Mouse (Mus musculus): ENCODE data around the gene Grip2. TPM values are rescaled to one million over a fixed set of nuclear protein-coding genes. Genes with fewer than 3 reads are reported as not detected.

Gene Grip2
- total RNA-seq (2014; rRNA removed) = 14.6 and 19.2 TPM in 2 replicates
- 5.2 and 5.3 TPM in 2 replicates for polyA plus RNA-seq (2015; fragmentation: Nextera tagmentation; extraction: Ambion mirVana)

- Histone ChIP-seq H3K4me3 (ENCODE audit: low read length) (no peak within 1 kb of the TSS), H3K9me3 (ENCODE audit: low read length) (no peaks in the 10 kb centered on the region), H3K27ac (no peak within 1 kb of the TSS), H3K4me2 (ENCODE audit: low read depth, low read length) (no peak within 1 kb of the TSS), H3K36me3 (ENCODE audit: insufficient read depth, low read length) (no peaks in the 10 kb centered on the region), H3K27me3 (ENCODE audit: insufficient read depth, low read length) (no peaks in the 10 kb centered on the region), H3K9ac (replicated peaks; ENCODE audit: low read length) (no peak within 1 kb of the TSS), H3K4me1 (ENCODE audit: insufficient read depth, low read length) (no peaks in the 10 kb centered on the region)
- no peak for DNase-seq (ENCODE audit: low spot score)
- 42% methylated on average over 9 of the region's 11 CpGs for WGBS
- peak; percentile 62 for ATAC-seq
- TF ChIP-seq CTCF (IDR thresholded peaks at IDR 0.05; ENCODE audit: low read depth) = no peak
Observed at GRCm38 (mm10) chr6:91827016-91827570, at the start of gene Grip2. Grip2 (minus strand) TSS chr6:91827250.

GRCm38 (mm10) chr6:91872781-91873180 lies 45.7 kb upstream of the Grip2 start:
- TF ChIP-seq CTCF (IDR thresholded peaks at IDR 0.05; ENCODE audit: low read depth) = no peak
- DNase-seq (ENCODE audit: low spot score) (no peak), ATAC-seq (no peak)
- H3K27me3 ChIP-seq (ENCODE audit: insufficient read depth, low read length) = no peaks in the 10 kb centered on the region
- H3K9me3 ChIP-seq (ENCODE audit: low read length) = no peaks in the 10 kb centered on the region
- no peaks in the 10 kb centered on the region for H3K36me3 ChIP-seq (ENCODE audit: insufficient read depth, low read length)
- H3K9ac ChIP-seq (replicated peaks; ENCODE audit: low read length) = no peak overlapping the region
- H3K4me3 ChIP-seq (ENCODE audit: low read length) = no peak overlapping the region
- H3K27ac ChIP-seq = no peak overlapping the region
- H3K4me1 ChIP-seq (ENCODE audit: insufficient read depth, low read length) = no peaks in the 10 kb centered on the region
- H3K4me2 ChIP-seq (ENCODE audit: low read depth, low read length) = no peak overlapping the region
- 54% methylated on average over 2 of the region's 2 CpGs for WGBS

- Histone ChIP-seq H3K4me3 (ENCODE audit: low read length) (no peak overlapping the region), H3K9ac (replicated peaks; ENCODE audit: low read length) (no peak overlapping the region), H3K4me2 (ENCODE audit: low read depth, low read length) (no peak overlapping the region), H3K36me3 (ENCODE audit: insufficient read depth, low read length) (no peaks in the 10 kb centered on the region), H3K27me3 (ENCODE audit: insufficient read depth, low read length) (no peaks in the 10 kb centered on the region), H3K4me1 (ENCODE audit: insufficient read depth, low read length) (no peaks in the 10 kb centered on the region), H3K9me3 (ENCODE audit: low read length) (no peaks in the 10 kb centered on the region), H3K27ac (no peak overlapping the region)
- 90% methylated on average over 5 of the region's 5 CpGs for WGBS
- ATAC-seq (no peak), DNase-seq (ENCODE audit: low spot score) (no peak)
- no peak for TF ChIP-seq CTCF (IDR thresholded peaks at IDR 0.05; ENCODE audit: low read depth)
Observed at GRCm38 (mm10) chr6:91868091-91868490, 41.0 kb upstream of the Grip2 start.

- Histone ChIP-seq H3K9me3 (ENCODE audit: low read length) (0 out of 2 replicates have a peak, but pooled peaks cover under 1% of the 10 kb centered on the region), H3K9ac (replicated peaks; ENCODE audit: low read length) (no peak overlapping the region), H3K4me1 (ENCODE audit: insufficient read depth, low read length) (no peaks in the 10 kb centered on the region), H3K4me3 (ENCODE audit: low read length) (no peak overlapping the region), H3K36me3 (ENCODE audit: insufficient read depth, low read length) (no peaks in the 10 kb centered on the region), H3K4me2 (ENCODE audit: low read depth, low read length) (no peak overlapping the region), H3K27me3 (ENCODE audit: insufficient read depth, low read length) (no peaks in the 10 kb centered on the region), H3K27ac (no peak overlapping the region)
- no peak for ATAC-seq
- no peak for TF ChIP-seq CTCF (IDR thresholded peaks at IDR 0.05; ENCODE audit: low read depth)
- 83% methylated on average over 11 of the region's 11 CpGs for WGBS
- no peak for DNase-seq (ENCODE audit: low spot score)
Observed at GRCm38 (mm10) chr6:91865601-91866000, 38.6 kb upstream of the Grip2 start.

- H3K36me3 ChIP-seq (ENCODE audit: insufficient read depth, low read length) = no peaks in the 10 kb centered on the region
- H3K9me3 ChIP-seq (ENCODE audit: low read length) = 0 out of 2 replicates have a peak, but pooled peaks cover 3% of the 10 kb centered on the region
- no peak for DNase-seq (ENCODE audit: low spot score)
- H3K27ac ChIP-seq = no peak overlapping the region
- H3K4me3 ChIP-seq (ENCODE audit: low read length) = no peak overlapping the region
- TF ChIP-seq CTCF (IDR thresholded peaks at IDR 0.05; ENCODE audit: low read depth) = no peak
- no peak overlapping the region for H3K9ac ChIP-seq (replicated peaks; ENCODE audit: low read length)
- H3K4me1 ChIP-seq (ENCODE audit: insufficient read depth, low read length) = no peaks in the 10 kb centered on the region
- no peaks in the 10 kb centered on the region for H3K27me3 ChIP-seq (ENCODE audit: insufficient read depth, low read length)
- ATAC-seq = no peak
- 76% methylated on average over 5 of the region's 5 CpGs for WGBS
- no peak overlapping the region for H3K4me2 ChIP-seq (ENCODE audit: low read depth, low read length)
Observed at GRCm38 (mm10) chr6:91864595-91864994, 37.5 kb upstream of the Grip2 start.

GRCm38 (mm10) chr6:91862848-91863247 lies 35.8 kb upstream of the Grip2 start:
- Histone ChIP-seq H3K36me3 (ENCODE audit: insufficient read depth, low read length) (no peaks in the 10 kb centered on the region), H3K4me3 (ENCODE audit: low read length) (no peak overlapping the region), H3K27me3 (ENCODE audit: insufficient read depth, low read length) (no peaks in the 10 kb centered on the region), H3K27ac (no peak overlapping the region), H3K4me2 (ENCODE audit: low read depth, low read length) (no peak overlapping the region), H3K9me3 (ENCODE audit: low read length) (0 out of 2 replicates have a peak, but pooled peaks cover 3% of the 10 kb centered on the region), H3K9ac (replicated peaks; ENCODE audit: low read length) (no peak overlapping the region), H3K4me1 (ENCODE audit: insufficient read depth, low read length) (no peaks in the 10 kb centered on the region)
- TF ChIP-seq CTCF (IDR thresholded peaks at IDR 0.05; ENCODE audit: low read depth) = no peak
- DNase-seq (ENCODE audit: low spot score) (peak; percentile 40), ATAC-seq (peak; percentile 63)

- Histone ChIP-seq H3K27me3 (ENCODE audit: insufficient read depth, low read length) (no peaks in the 10 kb centered on the region), H3K4me1 (ENCODE audit: insufficient read depth, low read length) (no peaks in the 10 kb centered on the region), H3K9ac (replicated peaks; ENCODE audit: low read length) (no peak overlapping the region), H3K4me3 (ENCODE audit: low read length) (no peak overlapping the region), H3K36me3 (ENCODE audit: insufficient read depth, low read length) (no peaks in the 10 kb centered on the region), H3K27ac (no peak overlapping the region), H3K4me2 (ENCODE audit: low read depth, low read length) (no peak overlapping the region), H3K9me3 (ENCODE audit: low read length) (0 out of 2 replicates have a peak, but pooled peaks cover 3% of the 10 kb centered on the region)
- DNase-seq (ENCODE audit: low spot score) = no peak
- no peak for TF ChIP-seq CTCF (IDR thresholded peaks at IDR 0.05; ENCODE audit: low read depth)
- WGBS = 71% methylated on average over 5 of the region's 5 CpGs
- ATAC-seq = no peak
Observed at GRCm38 (mm10) chr6:91858339-91858738, 31.3 kb upstream of the Grip2 start.
